Mouse (Mus musculus) spleen, postnatal 0 days (tissue): ENCODE results near the gene Vopp1. TPM values are rescaled to one million over a fixed set of nuclear protein-coding genes. Genes with fewer than 3 reads are reported as not detected.

Experiments used
- polyA plus RNA-seq: library from polyadenylated mRNA; unstranded; fragments of >200 nt; fragmentation: Nextera tagmentation; extraction: Ambion mirVana; gene quantifications from 2 replicates; pipeline ENCODE4 v1.2.1, GENCODE M21; 2015

Gene Vopp1
- 44.7 and 51.5 TPM in 2 replicates for polyA plus RNA-seq

GRCm38 (mm10) chr6:57824422-57825258, at the start of gene Vopp1:
Gene Vopp1, minus strand, starts transcription at chr6:57825159.

GRCm38 (mm10) chr6:57850286-57850685, 25.3 kb upstream of the Vopp1 start, which contains the start of gene Vmn1r21:
Gene Vmn1r21, minus strand, starts transcription at chr6:57850343.

GRCm38 (mm10) chr6:57702376-57702742, 122.6 kb downstream of the Vopp1 start, which contains the start of gene Lancl2:
Gene Lancl2, plus strand, starts transcription at chr6:57702540.

GRCm38 (mm10) chr6:57691467-57692261, 133.3 kb downstream of the Vopp1 start, which contains the start of gene Pyurf:
Gene Pyurf, minus strand, starts transcription at chr6:57692078.

Other genes with a start within 250 kb of the Vopp1 start
- gene Herc6, start 244.2 kb downstream of the Vopp1 start, polyA plus RNA-seq = 8.0 and 10.5 TPM in 2 replicates
- gene Pyurf, start 133.1 kb downstream of the Vopp1 start, polyA plus RNA-seq = 9.5 and 10.5 TPM in 2 replicates
- gene Lancl2, start 122.6 kb downstream of the Vopp1 start, polyA plus RNA-seq = 14.5 and 15.5 TPM in 2 replicates
- not detected in 2 replicates for gene Vmn1r21, start 25.2 kb upstream of the Vopp1 start, polyA plus RNA-seq
- not detected in 2 replicates for gene Vmn1r22, start 82.9 kb upstream of the Vopp1 start, polyA plus RNA-seq
- not detected in 2 replicates for gene Vmn1r23, start 101.7 kb upstream of the Vopp1 start, polyA plus RNA-seq
- gene Vmn1r24, start 136.3 kb upstream of the Vopp1 start, polyA plus RNA-seq = not detected in 2 replicates
- gene Vmn1r25, start 155.7 kb upstream of the Vopp1 start, polyA plus RNA-seq = not detected in 2 replicates
- not detected in 2 replicates for gene Vmn1r26, start 190.0 kb upstream of the Vopp1 start, polyA plus RNA-seq